Mouse (Mus musculus): ENCODE measurements around the gene Rilp. TPM values are rescaled to one million over a fixed set of nuclear protein-coding genes. Genes with fewer than 3 reads are reported as not detected.

Rilp gene
- polyA plus RNA-seq, 1 experiment, result 42.3 TPM

DNA sequence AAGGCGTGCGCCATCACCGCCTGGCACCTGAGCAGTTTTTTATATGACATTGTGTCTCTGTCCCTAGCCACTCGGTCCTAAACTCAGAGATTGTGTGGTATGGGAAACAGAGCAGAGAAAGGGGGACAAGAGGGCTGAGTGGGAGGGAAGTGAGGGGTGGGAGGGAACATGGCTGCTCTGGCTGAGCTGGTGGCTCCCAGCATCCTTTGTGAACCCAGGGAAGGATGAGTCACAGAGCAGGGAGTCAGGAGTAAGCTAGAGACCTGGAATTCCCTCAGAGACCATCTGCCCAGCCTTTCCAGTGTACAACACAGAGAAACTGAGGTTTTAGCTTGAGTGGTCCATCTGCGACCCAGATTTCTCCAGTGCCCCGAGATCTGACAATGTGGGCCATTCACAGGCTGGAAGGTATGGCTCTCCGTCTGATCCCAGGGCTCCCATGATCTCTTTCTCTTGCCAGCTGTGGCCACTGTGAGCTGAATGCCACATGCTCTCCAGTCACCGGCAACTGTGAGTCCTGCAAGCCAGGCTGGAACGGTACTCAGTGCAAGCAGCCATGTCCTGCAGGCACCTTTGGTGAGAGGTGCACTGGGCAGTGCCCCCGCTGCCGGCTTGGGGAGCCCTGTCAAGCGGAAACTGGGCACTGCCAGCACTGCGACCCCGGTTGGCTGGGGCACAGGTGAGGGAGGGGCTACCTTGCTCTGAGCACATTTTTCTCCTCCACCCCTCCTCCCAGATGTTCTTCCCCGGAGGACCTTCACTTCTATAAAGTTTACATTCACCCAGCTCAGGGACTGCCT, 10.1 kb downstream of the Rilp start:
- Histone ChIP-seq H3K27ac (replicated peaks; ENCODE audit: low read depth, low read length) (no peak overlapping the region), H3K4me1 (ENCODE audit: control insufficient read depth, insufficient read depth, insufficient read length, low read length) (peaks cover 4% of the 10 kb centered on the region), H3K4me3 (ENCODE audit: insufficient read depth, low read depth, low read length) (no peak overlapping the region)

DNA sequence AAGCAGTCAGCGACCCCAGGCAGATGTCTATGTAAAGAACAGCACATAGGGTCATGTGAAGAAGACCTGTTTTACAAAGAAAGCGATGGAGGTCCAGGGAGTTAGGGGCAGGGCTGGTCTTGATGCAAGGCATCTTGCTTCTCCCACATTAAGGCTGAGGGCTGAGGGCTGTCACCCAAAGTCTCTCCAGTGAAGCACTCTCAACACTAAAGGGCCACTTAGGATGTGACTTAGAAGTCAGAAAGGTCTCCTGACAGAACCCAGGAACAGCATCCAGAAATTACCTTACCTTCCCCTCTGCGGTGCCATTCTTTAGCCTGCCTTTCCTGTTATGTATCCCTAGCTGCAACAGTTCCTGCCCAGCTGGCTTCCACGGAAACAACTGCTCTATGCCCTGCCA, 11.7 kb downstream of the Rilp start:
- no peaks in the 10 kb centered on the region for H3K4me1 ChIP-seq (ENCODE audit: control insufficient read depth, insufficient read depth, insufficient read length, low read length)
- no peak overlapping the region for H3K4me3 ChIP-seq (ENCODE audit: insufficient read depth, low read depth, low read length)
- no peak overlapping the region for H3K27ac ChIP-seq (replicated peaks; ENCODE audit: low read depth, low read length)

GRCm38 (mm10) chr11:75522793-75523192, 12.9 kb downstream of the Rilp start:
- Histone ChIP-seq H3K4me3 (ENCODE audit: insufficient read depth, low read depth, low read length) (no peak overlapping the region), H3K27ac (replicated peaks; ENCODE audit: low read depth, low read length) (no peak overlapping the region), H3K4me1 (ENCODE audit: control insufficient read depth, insufficient read depth, insufficient read length, low read length) (no peaks in the 10 kb centered on the region)

GRCm38 (mm10) chr11:75525531-75526125, 15.7 kb downstream of the Rilp start:
- Histone ChIP-seq H3K4me1 (ENCODE audit: control insufficient read depth, insufficient read depth, insufficient read length, low read length) (no peaks in the 10 kb centered on the region), H3K27ac (replicated peaks; ENCODE audit: low read depth, low read length) (no peak overlapping the region), H3K4me3 (ENCODE audit: insufficient read depth, low read depth, low read length) (no peak overlapping the region)

GRCm38 (mm10) chr11:75526943-75527342, 17.0 kb downstream of the Rilp start:
- Histone ChIP-seq H3K4me1 (ENCODE audit: control insufficient read depth, insufficient read depth, insufficient read length, low read length) (no peaks in the 10 kb centered on the region), H3K4me3 (ENCODE audit: insufficient read depth, low read depth, low read length) (no peak overlapping the region), H3K27ac (replicated peaks; ENCODE audit: low read depth, low read length) (no peak overlapping the region)

GRCm38 (mm10) chr11:75529771-75530170, 19.9 kb downstream of the Rilp start:
- Histone ChIP-seq H3K27ac (replicated peaks; ENCODE audit: low read depth, low read length) (no peak overlapping the region), H3K4me3 (ENCODE audit: insufficient read depth, low read depth, low read length) (no peak overlapping the region), H3K4me1 (ENCODE audit: control insufficient read depth, insufficient read depth, insufficient read length, low read length) (peaks cover 7% of the 10 kb centered on the region)

GRCm38 (mm10) chr11:75530325-75530724, 20.4 kb downstream of the Rilp start:
- peak overlapping the region; percentile 94 for H3K4me3 ChIP-seq (ENCODE audit: insufficient read depth, low read depth, low read length)
- H3K4me1 ChIP-seq (ENCODE audit: control insufficient read depth, insufficient read depth, insufficient read length, low read length), result peaks cover 13% of the 10 kb centered on the region
- peak overlapping the region; percentile 83 for H3K27ac ChIP-seq (replicated peaks; ENCODE audit: low read depth, low read length)

DNA sequence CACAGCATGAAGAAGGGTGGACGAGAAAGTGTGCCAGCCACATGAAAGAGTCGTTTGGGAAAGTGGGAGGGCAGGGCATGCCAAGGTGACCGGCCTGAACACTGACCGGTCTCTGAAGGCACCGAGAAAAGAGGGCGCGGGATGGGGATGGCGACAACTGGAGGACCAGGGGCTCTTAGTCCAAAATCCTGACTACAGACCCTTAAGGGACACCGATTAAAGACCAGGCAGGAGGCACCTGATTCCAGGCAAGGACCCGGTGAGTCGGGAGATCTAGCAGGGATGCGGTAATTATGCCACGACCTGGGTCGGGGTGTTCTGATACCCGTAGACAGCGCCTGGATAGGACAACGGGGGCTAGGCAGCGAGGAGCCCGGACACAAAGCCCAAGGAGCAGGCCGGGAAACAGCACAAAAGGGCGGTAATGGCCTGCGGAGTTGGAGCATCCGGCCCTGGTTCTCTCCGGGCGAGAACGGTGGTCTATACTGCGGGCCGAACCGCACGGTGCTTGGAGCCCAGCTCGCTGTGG, 21.0 kb downstream of the Rilp start:
- H3K4me1 ChIP-seq (ENCODE audit: control insufficient read depth, insufficient read depth, insufficient read length, low read length), result peaks cover 16% of the 10 kb centered on the region
- peak overlapping the region; percentile 94 for H3K4me3 ChIP-seq (ENCODE audit: insufficient read depth, low read depth, low read length)
- H3K27ac ChIP-seq (replicated peaks; ENCODE audit: low read depth, low read length), result peak overlapping the region; percentile 83

DNA sequence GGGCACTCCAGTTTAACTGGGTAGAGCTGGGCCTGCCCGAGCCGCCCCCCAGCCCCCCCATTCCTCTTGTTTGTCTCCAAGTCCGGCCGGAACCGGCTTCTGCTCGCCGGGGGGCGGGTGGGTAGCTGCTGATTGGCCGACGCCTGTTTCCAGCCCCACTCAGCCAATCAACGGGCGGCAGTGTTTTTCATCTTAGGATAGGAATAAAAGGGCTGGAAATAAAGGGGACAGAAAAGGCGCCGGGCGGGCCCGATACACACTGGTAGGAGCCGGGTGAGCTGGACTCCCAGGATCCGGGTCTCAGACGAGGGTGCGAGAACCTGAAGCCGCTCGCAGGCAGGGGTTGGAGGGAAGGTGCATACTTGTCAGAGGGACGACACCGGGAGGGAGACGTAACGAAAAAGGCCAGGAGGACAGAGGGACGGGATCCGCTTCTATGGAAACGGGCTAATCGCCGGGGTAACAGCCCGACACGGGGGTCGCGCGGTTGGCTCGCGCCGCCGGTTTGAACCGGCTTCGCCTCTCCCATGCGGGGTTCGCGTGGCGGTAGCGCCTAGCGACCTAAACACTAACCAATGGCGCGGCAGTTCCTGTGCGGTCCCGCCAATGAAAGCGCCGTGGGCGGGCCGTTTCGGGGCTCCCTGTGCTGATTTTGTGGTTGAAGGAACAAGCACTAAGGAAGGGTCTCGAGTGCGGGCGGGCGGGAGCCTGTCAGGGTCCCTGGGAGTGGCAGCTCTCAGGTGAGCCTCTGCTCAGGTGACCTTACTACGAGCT, 21.8 kb downstream of the Rilp start, which contains the start of gene Slc43a2:
Gene Slc43a2, plus strand, starts transcription at position 226 of the 774 bp plus-strand sequence.
- H3K4me1 ChIP-seq (ENCODE audit: control insufficient read depth, insufficient read depth, insufficient read length, low read length), result peaks cover 18% of the 10 kb centered on the region
- peak within 1 kb of the TSS; percentile 94 for H3K4me3 ChIP-seq (ENCODE audit: insufficient read depth, low read depth, low read length)
- H3K27ac ChIP-seq (replicated peaks; ENCODE audit: low read depth, low read length), result peak within 1 kb of the TSS; percentile 90

DNA sequence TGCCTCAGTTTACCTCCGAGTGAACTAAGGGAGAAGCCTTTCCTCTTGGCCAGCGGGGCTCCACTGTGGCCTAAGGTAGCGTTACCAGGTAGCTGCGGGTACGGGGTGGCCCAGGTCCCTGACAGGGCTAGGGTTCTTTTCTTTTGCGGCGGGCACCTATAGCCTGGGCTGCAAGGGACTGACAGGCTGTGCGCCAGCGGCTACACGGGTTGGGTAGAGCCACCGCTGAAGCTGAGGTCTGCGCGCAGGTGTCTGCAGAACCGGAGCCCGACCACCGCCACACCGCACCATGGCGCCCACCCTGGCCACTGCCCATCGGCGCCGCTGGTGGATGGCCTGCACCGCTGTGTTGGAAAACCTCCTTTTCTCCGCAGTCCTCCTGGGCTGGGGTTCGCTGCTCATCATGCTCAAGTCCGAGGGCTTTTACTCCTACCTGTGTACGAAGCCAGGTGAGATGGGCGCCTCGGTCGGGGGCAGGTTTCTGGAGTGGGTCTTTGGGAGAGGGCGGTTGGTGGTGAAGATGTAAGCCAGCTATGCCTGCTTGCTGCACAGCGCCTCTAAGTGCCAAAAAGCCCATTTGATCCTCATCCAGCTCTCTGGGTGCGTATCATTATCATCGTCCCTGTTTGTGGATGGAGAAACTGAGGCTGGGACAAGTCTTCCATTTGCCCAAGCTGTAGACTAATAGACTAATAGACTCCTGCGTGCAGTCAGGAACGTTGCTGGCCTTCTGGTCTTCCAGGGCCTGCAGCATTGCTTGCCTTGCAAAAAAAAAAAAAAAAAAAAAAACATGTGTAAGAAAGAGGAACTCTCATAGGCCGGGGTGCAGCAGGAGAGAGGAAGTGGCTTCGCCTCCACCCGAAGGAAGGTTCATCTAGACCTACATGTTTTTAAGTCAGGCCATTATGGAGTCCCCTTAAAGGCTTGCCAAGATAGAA, 22.7 kb downstream of the Rilp start:
- Histone ChIP-seq H3K4me3 (ENCODE audit: insufficient read depth, low read depth, low read length) (peak overlapping the region; percentile 94), H3K27ac (replicated peaks; ENCODE audit: low read depth, low read length) (peak overlapping the region; percentile 92), H3K4me1 (ENCODE audit: control insufficient read depth, insufficient read depth, insufficient read length, low read length) (peaks cover 26% of the 10 kb centered on the region)

DNA sequence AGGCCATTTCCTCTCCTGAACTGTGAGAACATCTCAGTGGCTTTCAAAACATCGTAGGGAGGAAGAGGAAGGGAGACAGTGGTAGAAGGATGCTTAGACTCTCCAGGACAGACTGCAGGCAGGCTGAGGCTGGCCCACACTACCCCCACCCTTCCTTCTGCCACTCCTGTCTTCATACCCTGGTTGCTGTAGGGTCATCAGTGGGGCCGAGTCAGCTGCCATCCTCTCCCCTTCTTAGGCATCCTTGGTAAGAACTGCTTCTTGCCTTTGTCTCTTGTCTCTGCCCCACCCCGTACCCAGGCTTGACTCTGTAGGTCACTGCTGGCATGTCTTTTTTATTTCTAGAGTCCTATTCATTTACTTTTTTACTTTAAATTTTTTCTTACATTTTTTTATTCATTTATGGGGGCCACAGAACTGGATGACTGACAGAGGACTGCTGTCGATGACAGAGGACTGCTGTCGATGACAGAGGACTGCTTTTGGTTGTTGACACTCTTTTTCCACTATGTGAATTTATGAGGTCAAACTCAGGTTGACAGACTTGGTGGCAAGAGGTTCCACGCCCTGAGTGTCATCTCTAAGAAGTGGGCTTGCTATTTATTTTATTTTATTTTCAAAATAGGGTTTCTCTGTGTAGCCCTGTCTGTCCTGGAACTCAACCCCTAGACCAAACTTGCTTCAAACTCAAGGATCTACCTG, 23.6 kb downstream of the Rilp start:
- Histone ChIP-seq H3K27ac (replicated peaks; ENCODE audit: low read depth, low read length) (peak overlapping the region; percentile 92), H3K4me1 (ENCODE audit: control insufficient read depth, insufficient read depth, insufficient read length, low read length) (peaks cover 35% of the 10 kb centered on the region), H3K4me3 (ENCODE audit: insufficient read depth, low read depth, low read length) (peak overlapping the region; percentile 94)

GRCm38 (mm10) chr11:75534286-75535033, 24.6 kb downstream of the Rilp start:
- Histone ChIP-seq H3K4me3 (ENCODE audit: insufficient read depth, low read depth, low read length) (peak overlapping the region; percentile 0; the same call in 1 of the 2 replicates), H3K27ac (replicated peaks; ENCODE audit: low read depth, low read length) (peak overlapping the region; percentile 92), H3K4me1 (ENCODE audit: control insufficient read depth, insufficient read depth, insufficient read length, low read length) (peaks cover 41% of the 10 kb centered on the region)

- peak overlapping the region; percentile 0; the same call in 1 of the 2 replicates for H3K4me3 ChIP-seq (ENCODE audit: insufficient read depth, low read depth, low read length)
- H3K27ac ChIP-seq (replicated peaks; ENCODE audit: low read depth, low read length), result peak overlapping the region; percentile 92
- peaks cover 41% of the 10 kb centered on the region for H3K4me1 ChIP-seq (ENCODE audit: control insufficient read depth, insufficient read depth, insufficient read length, low read length)
These were observed 25.4 kb downstream of the Rilp start for GRCm38 (mm10) chr11:75535106-75535795.

All from brown adipose tissue, adult 24 weeks (tissue).